Mouse (Mus musculus) layer of hippocampus, adult 18-20 months (tissue): ENCODE data around the gene Oxa1l. TPM values are rescaled to one million over a fixed set of nuclear protein-coding genes. Genes with fewer than 3 reads are reported as not detected.

Experiments
- DNase-seq, 2 experiments: peaks; one replicate each; pipeline ENCODE4 v3.0.0; 2022; ENCODE audit warnings: low spot score in 2 of 2
- total RNA-seq, 2 experiments: library from RNA; stranded (reverse); gene quantifications; 2 replicates each; pipeline ENCODE4 v1.2.3; 2021

Oxa1l gene
- total RNA-seq, 2 experiments from 2014 or later: 51.9 to 53.9 TPM

DNA sequence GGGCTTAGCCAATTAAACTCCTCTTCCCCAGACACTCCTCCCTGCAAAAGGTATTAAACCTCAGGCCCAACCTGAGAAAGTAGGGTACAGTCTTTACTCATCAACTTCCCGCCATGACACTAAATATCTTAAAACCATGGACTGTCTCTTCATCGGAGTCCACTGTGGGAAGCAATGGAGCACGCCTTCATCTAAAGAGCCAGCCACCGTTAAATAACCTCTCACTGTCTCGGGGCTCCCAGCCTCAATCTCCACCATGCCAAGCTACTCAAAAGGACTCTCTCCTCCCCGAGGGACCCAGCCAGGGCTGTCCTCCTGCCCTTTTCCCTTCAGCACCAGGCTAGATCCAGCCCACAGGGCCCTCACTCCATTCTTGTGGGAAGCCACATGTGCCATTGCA is 10.0 kb downstream of the Oxa1l start:
- DNase-seq: no peak

GRCm38 (mm10) chr14:54371460-54371859 is 10.8 kb downstream of the Oxa1l start:
- no peak for DNase-seq

- no peak for DNase-seq
Measured at GRCm38 (mm10) chr14:54372923-54373322, 12.3 kb downstream of the Oxa1l start.

DNA sequence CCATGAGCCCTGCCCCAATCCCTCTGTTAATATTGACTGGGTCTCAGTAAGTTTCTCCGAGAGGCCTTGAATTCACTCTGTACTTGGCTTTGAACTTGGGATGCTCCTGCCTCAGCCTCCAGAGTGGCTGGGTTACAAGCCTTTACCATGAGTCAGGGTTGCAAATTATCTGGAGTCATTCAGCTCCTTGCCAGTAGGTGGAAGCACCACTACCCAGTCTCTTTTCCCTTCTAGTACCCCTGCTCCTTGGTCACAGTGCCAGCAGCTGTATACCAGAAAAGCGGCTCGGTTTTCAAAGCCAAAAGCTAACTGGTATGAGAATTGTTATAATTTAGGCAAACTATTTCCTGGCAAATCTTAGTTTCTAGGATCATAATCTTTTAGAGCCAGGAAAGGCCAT is 15.3 kb downstream of the Oxa1l start:
- peak in 1 of 2 experiments; percentile 37 for DNase-seq

DNA sequence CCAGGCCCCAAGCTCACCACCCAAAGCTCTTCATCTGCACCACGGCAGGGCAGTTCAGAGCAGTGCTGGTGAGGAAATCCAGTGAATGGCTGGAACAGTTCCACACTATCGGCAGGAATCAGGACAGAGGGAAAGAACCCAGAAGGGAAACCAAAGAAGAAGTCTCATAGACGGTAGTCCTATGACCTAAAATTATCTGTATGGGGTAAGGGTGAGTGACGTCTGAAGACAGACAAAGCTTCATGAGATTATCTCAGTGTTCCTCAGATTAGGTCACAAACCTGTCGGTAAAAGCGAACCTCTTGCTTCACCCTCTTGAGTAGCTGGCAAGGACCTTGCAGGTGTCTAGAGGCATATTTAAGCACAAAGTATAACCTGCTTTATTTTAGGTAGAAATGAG is 16.5 kb downstream of the Oxa1l start:
- DNase-seq: no peak

DNA sequence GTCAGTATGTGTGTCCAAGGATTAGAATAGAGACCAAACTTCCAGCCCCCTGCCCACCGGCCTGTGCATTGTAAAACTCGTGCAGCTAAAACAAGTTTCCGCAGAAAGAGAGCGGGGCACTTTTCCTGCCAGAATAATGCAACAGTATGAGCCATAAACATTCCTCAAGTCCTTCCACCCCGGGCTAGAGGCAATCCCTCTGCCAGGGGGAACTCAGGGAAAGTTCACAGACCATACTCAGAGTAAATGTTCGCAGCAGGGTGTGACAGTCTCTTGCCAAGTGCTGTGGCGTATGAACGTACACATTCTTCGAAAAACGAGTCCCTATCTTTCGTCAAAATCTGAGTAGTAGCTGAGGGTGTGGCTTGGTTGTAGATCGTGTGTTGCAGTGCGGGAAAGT is 18.9 kb downstream of the Oxa1l start:
- DNase-seq: no peak

GRCm38 (mm10) chr14:54380616-54381015 is 20.0 kb downstream of the Oxa1l start:
- DNase-seq: no peak

- no peak for DNase-seq
Measured at GRCm38 (mm10) chr14:54381816-54382215, 21.2 kb downstream of the Oxa1l start.

- DNase-seq: no peak
Measured at GRCm38 (mm10) chr14:54382641-54383040, 22.0 kb downstream of the Oxa1l start.

- no peak for DNase-seq
Measured at GRCm38 (mm10) chr14:54383355-54383771, 22.7 kb downstream of the Oxa1l start.

GRCm38 (mm10) chr14:54384396-54384795 is 23.8 kb downstream of the Oxa1l start:
- no peak for DNase-seq

DNA sequence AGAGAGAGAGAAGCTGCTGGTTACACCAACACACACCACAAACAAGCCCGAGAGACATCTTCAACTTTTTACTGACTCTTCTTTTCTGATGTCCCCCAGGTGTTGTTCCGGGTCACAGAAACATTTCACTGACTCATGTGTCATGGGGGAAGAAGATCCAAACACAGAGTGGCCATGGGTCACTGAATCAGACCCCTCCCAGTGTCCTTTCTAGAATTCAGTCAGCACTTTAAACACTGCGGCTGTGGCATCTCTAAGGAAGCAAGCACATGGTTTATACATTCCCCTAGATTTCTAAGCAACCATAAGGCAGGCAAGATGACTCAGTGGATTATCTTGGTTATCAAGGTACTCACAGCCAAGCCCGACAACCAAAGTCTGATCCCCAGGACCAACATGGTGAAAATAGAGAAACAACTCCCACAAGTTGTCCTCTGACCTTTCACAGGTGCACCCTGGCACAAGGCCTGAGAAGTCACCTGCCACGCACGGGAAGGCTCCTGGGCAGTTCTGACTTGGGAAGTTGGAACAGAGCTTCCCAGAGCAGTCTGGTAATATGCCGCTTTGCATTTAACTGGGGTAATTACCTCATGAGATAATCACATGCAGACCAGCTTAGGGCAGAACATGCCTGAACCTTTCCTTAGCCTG is 25.5 kb downstream of the Oxa1l start:
- no peak for DNase-seq

DNA sequence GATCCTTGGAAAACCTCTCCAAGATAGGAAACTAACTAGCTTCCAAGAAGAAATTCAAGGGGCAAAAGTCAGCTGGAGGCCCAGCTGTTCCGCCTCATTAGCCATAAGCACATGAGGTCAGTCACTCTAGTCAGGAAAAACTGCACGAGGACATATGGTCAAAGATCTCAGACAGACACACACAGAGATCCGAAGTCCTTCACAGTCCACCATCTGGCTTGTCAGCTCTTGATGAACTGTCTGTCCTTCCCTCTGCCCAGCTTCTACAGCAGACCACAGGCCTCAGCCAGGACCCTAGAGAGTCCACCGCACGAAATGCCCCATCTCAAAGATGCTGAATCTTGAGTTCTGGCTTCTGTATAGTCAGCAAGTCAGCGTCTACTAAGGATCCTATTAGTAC is 26.9 kb downstream of the Oxa1l start:
- DNase-seq: no peak

DNA sequence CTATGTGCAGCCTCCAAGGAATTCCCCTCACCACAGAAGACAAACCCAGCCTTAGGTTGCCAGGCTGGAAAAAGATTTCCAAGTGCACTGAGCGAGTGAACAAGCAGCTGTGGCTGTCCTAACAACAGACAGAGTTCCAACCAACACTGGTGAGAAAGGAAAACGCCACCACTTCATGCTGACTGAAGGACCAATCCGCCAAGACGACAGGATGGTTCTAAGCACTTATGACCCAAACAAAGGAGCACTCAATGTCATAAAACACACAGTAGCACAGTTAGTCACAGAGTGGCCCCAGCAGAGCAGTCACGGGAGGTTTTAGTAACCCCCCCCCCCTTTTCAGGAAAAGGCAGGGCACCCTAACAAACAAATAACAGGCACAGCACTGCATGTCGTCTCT is 30.2 kb downstream of the Oxa1l start:
- DNase-seq: no peak

DNA sequence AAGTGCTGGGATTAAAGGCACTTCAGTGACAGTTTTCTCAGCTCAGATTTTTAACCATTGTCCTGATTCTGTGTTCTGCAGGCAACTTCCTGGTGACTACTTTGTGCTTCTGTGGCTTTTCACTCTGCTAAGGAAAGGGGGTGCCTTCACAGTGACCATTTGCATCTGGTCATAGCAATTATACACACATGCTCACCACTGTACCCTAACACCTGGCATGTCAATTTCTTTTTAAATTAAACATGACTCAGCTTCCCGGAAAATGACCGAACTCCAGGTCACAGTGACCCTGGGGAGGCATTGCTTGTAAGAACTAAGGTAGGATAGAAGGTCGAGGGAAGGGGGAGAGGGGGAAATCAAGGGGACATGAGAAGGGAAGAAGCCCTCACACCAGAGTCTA is 33.2 kb downstream of the Oxa1l start:
- no peak for DNase-seq

DNA sequence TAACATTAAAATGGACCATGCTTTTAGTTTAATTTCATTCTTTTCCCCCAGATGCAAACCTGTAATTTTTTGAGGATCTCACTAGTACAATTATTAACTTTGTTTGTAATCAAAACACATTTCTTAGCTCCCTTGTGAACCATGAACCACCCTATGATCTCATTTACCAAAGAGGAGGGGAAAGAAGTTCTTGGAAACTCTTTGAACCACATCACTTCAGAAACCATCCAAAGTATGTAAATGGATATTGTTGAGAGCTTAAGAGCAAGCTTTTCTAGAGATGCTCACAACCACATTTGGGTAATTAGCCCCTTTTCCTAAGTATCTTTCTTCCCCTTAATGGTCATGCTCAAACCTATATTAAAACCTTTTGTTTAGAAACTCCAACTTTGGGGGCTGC is 33.7 kb downstream of the Oxa1l start:
- DNase-seq: no peak

DNA sequence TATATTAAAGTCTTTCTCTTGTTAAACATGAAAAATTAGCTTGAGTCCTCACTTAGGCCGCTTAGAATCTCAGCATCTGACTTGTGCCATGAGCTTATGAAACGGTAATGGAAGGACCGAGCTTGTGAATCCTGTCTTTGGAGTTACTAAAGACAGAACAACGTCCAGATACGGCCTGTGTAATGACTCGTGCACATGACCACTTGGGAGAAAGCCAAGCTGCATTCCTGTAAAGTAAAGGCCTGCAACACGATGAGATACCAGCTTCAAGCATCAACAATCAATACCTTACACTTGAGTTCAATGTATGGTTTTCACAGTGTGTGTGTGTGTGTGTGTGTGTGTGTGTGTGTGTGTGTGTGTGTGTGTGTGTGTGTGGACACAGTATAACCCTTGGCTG is 36.1 kb downstream of the Oxa1l start:
- DNase-seq: no peak

GRCm38 (mm10) chr14:54397872-54398527 is 37.4 kb downstream of the Oxa1l start:
- DNase-seq: no peak

GRCm38 (mm10) chr14:54398528-54398916 is 37.9 kb downstream of the Oxa1l start:
- DNase-seq: no peak

DNA sequence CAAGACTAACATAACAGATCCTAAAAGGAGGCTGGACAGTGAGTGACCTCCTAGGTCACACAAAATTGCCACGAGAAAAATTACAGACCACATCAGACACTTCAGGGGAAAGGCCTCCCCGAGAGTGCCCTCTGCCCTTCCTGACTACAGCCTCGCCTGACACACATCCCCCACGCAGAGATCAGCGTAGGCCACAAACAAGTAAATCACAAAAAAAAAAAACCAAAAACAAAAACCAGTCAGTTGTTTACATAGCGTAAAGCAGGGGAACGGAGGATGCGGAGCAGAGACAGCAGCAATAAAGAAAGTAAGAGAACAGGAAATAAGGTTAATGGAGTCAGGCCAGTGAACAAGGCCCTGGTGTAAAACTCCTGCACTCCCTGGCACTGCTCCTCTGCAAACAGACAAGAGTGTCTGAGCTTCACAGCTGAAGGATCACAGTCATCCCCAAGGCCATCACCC is 38.3 kb downstream of the Oxa1l start:
- DNase-seq: no peak

DNA sequence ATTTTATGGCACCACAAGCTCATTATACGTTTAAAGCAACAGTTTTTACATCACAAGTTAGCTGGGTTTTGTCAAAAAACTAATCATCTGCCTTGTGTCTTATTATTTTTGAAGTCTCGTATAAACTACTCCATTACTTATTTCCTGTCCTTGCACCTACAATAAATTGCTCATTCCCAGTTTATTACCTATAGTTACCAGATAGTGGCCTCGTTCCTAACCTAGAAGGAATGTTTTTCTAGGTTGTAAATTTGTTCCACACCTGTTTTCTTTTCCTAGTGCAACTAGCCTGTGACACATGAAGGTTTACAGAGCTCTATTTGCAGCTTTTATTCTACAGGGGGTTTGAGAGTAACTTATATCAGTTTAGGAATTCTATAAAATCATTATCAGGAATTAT is 41.1 kb downstream of the Oxa1l start:
- no peak for DNase-seq

DNA sequence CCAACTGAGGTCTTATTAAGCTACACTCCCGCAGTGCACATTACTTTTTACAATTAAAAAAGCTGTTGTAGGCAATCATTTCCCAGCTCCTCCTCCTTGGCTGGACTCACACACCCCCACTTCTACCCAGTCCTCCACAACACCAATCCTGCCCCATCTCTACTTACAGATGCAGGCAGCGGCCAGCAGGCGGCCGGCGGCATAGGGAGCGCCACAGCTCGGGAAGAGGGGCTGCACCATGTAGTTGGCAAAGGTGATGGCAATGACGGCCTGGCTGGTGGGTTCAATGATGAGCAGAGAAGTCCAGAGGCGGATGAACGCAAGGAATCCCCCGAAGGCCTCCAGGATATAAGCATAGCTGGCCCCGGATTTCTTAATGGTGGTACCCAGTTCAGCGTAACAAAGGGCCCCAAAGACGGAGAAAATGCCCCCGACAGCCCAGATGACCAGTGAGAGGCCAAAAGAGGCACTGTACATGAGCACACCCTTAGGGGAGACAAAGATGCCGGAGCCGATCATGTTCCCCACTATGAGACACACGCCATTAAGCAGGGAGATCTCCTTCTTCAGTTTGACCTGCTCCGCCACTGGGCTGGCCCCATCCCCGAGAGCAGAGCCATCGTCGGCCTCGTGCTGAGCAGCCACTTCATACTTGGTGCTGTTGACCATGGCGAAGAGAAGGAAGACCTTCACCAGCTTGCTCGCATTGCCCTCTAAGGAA is 47.9 kb downstream of the Oxa1l start:
- DNase-seq: no peak
